In genomic region chr5:28360745-28361144, GRCm38 (mm10) we compare ENCODE assay signal across 28 mouse cellular contexts.
"Had no signal": no experiment of that assay in that cellular context is flagged by ENCODE, and none has a peak within 500 bp of the region (broad histone marks: within the 10 kb centered on the region; RNA-seq: fewer than 3 reads in every experiment).

No protein-coding gene starts in this region.

- H3K27ac ChIP-seq: heart, adult 2 months; heart, embryonic 13.5 days; heart, embryonic 15.5 days; hindbrain, embryonic 12.5 days; hindbrain, embryonic 14.5 days; intestine, embryonic 15.5 days; layer of hippocampus, adult 2 months; left cerebral cortex, adult 2 months; limb, embryonic 10.5 days; limb, embryonic 12.5 days; liver, embryonic 13.5 days; liver, embryonic 15.5 days had no signal

- ATAC-seq: hindbrain, embryonic 16.5 days; inflammation-experienced regulatory T-cells, adult 6 months; intestine, embryonic 15.5 days; intestine, postnatal 0 days had no signal

- H3K27me3 ChIP-seq: heart, embryonic 13.5 days; heart, embryonic 15.5 days; hindbrain, embryonic 12.5 days; intestine, embryonic 15.5 days; limb, embryonic 12.5 days; liver, embryonic 13.5 days; liver, embryonic 15.5 days had no signal

- H3K4me3 ChIP-seq: heart, adult 2 months; heart, embryonic 13.5 days; heart, embryonic 15.5 days; hindbrain, embryonic 12.5 days; intestine, embryonic 15.5 days; layer of hippocampus, adult 2 months; left cerebral cortex, adult 2 months; limb, embryonic 10.5 days; limb, embryonic 12.5 days; liver, embryonic 13.5 days; liver, embryonic 15.5 days had no signal

- H3K9me3 ChIP-seq: heart, embryonic 13.5 days; heart, embryonic 15.5 days; hindbrain, embryonic 12.5 days; intestine, embryonic 15.5 days; limb, embryonic 10.5 days; limb, embryonic 12.5 days; liver, embryonic 13.5 days; liver, embryonic 15.5 days had no signal

- H3K9ac ChIP-seq: heart, embryonic 13.5 days; heart, embryonic 15.5 days; hindbrain, embryonic 12.5 days; hindbrain, embryonic 14.5 days; intestine, embryonic 15.5 days; limb, embryonic 12.5 days; liver, embryonic 13.5 days; liver, embryonic 15.5 days had no signal

- H3K4me1 ChIP-seq: heart, embryonic 13.5 days; heart, embryonic 15.5 days; hindbrain, embryonic 12.5 days; intestine, embryonic 15.5 days; limb, embryonic 10.5 days; limb, embryonic 12.5 days; liver, embryonic 13.5 days; liver, embryonic 15.5 days had no signal

- H3K4me2 ChIP-seq: heart, embryonic 11.5 days; heart, embryonic 13.5 days; heart, embryonic 15.5 days; hindbrain, embryonic 12.5 days; hindbrain, embryonic 14.5 days; intestine, embryonic 15.5 days; limb, embryonic 12.5 days; liver, embryonic 11.5 days; liver, embryonic 13.5 days; liver, embryonic 15.5 days had no signal

- DNase-seq: gastrocnemius, postnatal 14 days; gastrocnemius, postnatal 36 days; heart, adult 11 months; heart, adult 2 months; heart, postnatal 14 days; heart, postnatal 36 days; kidney, adult 18-20 months; kidney, adult 8-10 months; kidney, postnatal 10 days; kidney, postnatal 25 days; kidney, postnatal 4 days; liver; liver, embryonic 13.5 days had no signal
